Mouse (Mus musculus) bone marrow, adult 2 months (tissue): ENCODE measurements at regions not wholly inside any gene's neighbourhood (a gene's known extent, or its start where the extent isn't known, plus 50 kb on each side); places are given as distances from the start of the nearest gene placed in this dataset.

Source experiments
- CTCF ChIP-seq: fragments of 200-500 bp; IDR thresholded peaks from 2 replicates; pipeline ENCODE4 v1.5.1; 2011; ENCODE audit warnings: low read length, control low read depth; ENCODE audit not compliant: control insufficient read depth, insufficient read depth
- POLR2A ChIP-seq: fragments of 200-500 bp; IDR thresholded peaks from 2 replicates; pipeline ENCODE4 v1.6.1; 2011; ENCODE audit warnings: low read depth, mild to moderate bottlenecking, control low read depth, low read length, borderline replicate concordance; ENCODE audit not compliant: control insufficient read depth

DNA sequence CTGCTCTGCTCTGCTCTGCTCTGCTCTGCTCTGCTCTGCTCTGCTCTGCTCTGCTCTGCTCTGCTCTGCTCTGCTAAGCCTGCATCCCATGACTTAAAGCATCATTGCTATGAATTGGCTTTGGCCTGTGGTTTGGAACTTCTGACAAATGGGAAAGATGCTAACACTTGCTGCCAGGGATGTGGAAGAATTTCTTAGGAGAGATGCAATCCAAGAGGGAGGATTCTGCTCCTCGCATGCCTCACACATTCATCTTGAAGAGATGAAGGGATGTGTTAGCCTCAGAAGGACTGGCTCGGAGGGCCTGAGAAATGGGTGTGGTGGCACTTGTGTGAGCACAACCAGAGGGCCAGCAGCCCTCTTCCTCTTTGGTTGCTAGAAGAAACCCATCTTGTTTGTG lies 268.5 kb upstream of the Fn1 start:
- TF ChIP-seq CTCF (no peak), POLR2A (no peak)
